Mouse (Mus musculus) neural tube, embryonic 11.5 days (tissue): ENCODE measurements around the gene Fcmr. TPM values are rescaled to one million over a fixed set of nuclear protein-coding genes. Genes with fewer than 3 reads are reported as not detected.

ENCODE experiments used
- ATAC-seq: fragments of 200-750 bp; cut with Nextera tagmentation; 2 replicates; pipeline ENCODE4 v1.8.0; 2017; ENCODE audit warnings: moderate number of reproducible peaks, mild to moderate bottlenecking, moderate TSS enrichment, moderate library complexity; ENCODE audit not compliant: insufficient read depth, low FRiP score, low TSS enrichment
- DNase-seq: peaks from one replicate; pipeline ENCODE4 v3.0.0-alpha.2; 2015; ENCODE audit warnings: low spot score
- H3K27ac ChIP-seq: fragments of 300-500 bp; sonication (generic); 2 replicates; pipeline ENCODE4 v1.5.1; 2014; ENCODE audit warnings: low read depth, mild to moderate bottlenecking, low read length
- H3K27me3 ChIP-seq: fragments of 300-500 bp; sonication (generic); 2 replicates; pipeline ENCODE4 v1.6.1; 2014; ENCODE audit warnings: mild to moderate bottlenecking, low read length, mixed read lengths; ENCODE audit not compliant: control insufficient read depth, insufficient read depth
- H3K36me3 ChIP-seq: fragments of 300-500 bp; sonication (generic); 2 replicates; pipeline ENCODE4 v1.6.1; 2014; ENCODE audit warnings: mild to moderate bottlenecking, low read length, moderate library complexity, mixed read lengths; ENCODE audit not compliant: control insufficient read depth, insufficient read depth
- H3K4me1 ChIP-seq: fragments of 300-500 bp; sonication (generic); 2 replicates; pipeline ENCODE4 v1.6.1; 2014; ENCODE audit warnings: low read length, mixed read lengths; ENCODE audit not compliant: control insufficient read depth, insufficient read depth
- H3K4me2 ChIP-seq: fragments of 300-500 bp; sonication (generic); 2 replicates; pipeline ENCODE4 v1.6.1; 2014; ENCODE audit warnings: low read depth, mild to moderate bottlenecking, moderate library complexity
- H3K4me3 ChIP-seq: fragments of 300-500 bp; sonication (generic); 2 replicates; pipeline ENCODE4 v1.5.1; 2014; ENCODE audit warnings: low read depth, low read length
- H3K9ac ChIP-seq: fragments of 300-500 bp; sonication (generic); 2 replicates; pipeline ENCODE4 v1.6.1; 2014; ENCODE audit warnings: mild to moderate bottlenecking, low read length
- H3K9me3 ChIP-seq: fragments of 300-500 bp; sonication (generic); 2 replicates; pipeline ENCODE4 v1.6.1; 2016; ENCODE audit warnings: low read length; ENCODE audit not compliant: control insufficient read depth
- WGBS: fragments of 180-500 bp; shearing (Covaris S2); extraction: QIAGEN DNeasy Blood & Tissue Kit; methylation state at CpG from one replicate; pipeline ENCODE4 v1.1.7; 2014; 5-methylcytosine and 5-hydroxymethylcytosine counted together
- polyA plus RNA-seq: library from polyadenylated mRNA; unstranded; fragments of >200 nt; fragmentation: Nextera tagmentation; extraction: Ambion mirVana; gene quantifications from 2 replicates; pipeline ENCODE4 v1.2.1, GENCODE M21; 2014

The Fcmr gene
- polyA plus RNA-seq, 1 experiment from 2014 or later: not detected

DNA sequence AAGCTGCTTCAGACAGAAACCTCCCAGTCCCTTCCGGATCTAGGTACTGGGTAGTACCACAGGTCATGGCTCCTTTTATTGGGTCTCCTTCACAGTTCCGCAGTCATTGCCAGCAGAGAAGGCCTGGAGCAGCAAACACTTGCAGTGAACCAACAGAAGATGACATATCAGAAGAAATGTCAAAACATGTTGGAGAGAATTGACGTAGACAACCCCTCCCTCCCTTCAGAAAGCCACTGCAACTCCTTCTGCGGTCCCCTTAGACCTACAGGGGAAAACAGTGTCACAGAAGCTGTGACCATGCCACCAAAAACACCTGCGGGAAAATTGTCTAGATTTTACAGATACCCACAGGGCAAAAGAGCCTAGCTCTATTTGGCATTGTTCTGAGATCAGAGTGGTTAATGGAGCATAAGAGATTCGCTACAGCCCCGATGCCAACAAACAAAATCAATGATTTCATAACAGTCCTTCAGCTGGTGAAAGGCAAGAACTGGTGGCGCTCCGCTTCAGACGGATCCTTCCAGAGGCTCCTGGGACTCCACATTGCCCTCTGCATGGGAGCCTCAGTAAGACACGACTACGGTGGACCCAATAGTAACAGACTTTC lies 46.0 kb downstream of the Fcmr start, which contains the start of gene Il20:
TSS of gene Il20 (minus strand) at position 51 of the 610 bp plus-strand sequence.
- H3K36me3 ChIP-seq: no peaks in the 10 kb centered on the region
- ATAC-seq (no peak), DNase-seq (no peak)
- no peaks in the 10 kb centered on the region for H3K4me1 ChIP-seq
- no peak within 1 kb of the TSS for H3K9ac ChIP-seq
- WGBS: 82% methylated on average over 12 of the region's 12 CpGs
- no peaks in the 10 kb centered on the region for H3K9me3 ChIP-seq
- H3K4me3 ChIP-seq: no peak within 1 kb of the TSS
- no peaks in the 10 kb centered on the region for H3K27me3 ChIP-seq
- H3K4me2 ChIP-seq: no peak within 1 kb of the TSS
- no peak within 1 kb of the TSS for H3K27ac ChIP-seq

DNA sequence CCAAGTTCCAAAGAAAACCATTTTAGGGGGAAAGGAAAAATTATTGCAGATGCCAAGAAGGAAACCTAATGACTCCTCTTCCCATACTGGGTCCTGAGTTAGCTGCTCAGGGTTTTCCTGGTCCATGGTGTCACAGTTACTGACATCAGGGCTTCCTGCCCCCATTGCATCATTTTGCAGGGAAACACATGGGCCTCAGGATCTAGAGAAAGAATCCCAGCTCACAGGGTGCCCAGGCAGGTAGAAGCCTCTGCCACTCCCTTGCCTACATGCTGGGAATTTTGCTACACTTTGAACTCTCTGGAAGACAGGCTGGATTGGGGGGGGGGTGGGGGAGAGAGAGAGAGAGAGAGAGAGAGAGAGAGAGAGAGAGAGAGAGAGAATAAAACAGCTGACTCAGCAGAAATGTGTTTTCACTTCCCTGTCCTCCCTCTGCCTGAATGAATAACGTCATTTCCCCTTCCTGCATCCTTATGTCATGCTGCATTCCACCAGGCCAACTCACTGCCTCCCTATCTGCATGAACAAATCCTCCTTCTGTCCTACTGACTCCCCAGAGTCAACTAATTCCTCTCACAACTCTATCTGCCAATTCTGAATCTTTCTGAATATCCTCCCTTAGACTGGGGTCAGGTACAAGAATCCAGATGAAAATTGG lies 53.0 kb downstream of the Fcmr start:
- Histone ChIP-seq H3K4me1 (no peaks in the 10 kb centered on the region), H3K4me2 (no peak overlapping the region), H3K9ac (no peak overlapping the region), H3K27me3 (no peaks in the 10 kb centered on the region), H3K36me3 (no peaks in the 10 kb centered on the region), H3K9me3 (no peaks in the 10 kb centered on the region), H3K4me3 (no peak overlapping the region), H3K27ac (no peak overlapping the region)
- DNase-seq (no peak), ATAC-seq (no peak)
- 40% methylated on average over 1 of the region's 1 CpGs for WGBS

DNA sequence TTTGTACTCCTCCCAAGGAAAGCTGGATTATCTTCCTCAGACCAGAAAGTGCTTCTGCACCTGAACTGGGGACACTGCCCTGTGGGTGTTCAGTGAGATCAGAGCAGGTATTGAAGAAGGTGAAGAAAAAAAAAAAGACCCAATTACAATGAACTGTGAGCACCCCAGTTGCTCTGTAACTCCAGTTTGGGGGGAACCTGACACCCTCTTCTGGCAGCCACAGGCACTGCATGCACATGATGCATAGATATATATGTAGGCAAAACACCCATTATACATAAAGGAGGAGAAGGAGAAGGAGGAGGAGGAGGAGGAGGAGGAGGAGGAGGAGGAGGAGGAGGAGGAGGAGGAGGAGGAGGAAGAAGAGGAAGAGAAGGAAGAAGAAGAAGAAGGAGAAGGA lies 61.0 kb downstream of the Fcmr start:
- Histone ChIP-seq H3K4me1 (no peaks in the 10 kb centered on the region), H3K4me3 (no peak overlapping the region), H3K36me3 (no peaks in the 10 kb centered on the region), H3K9me3 (no peaks in the 10 kb centered on the region), H3K9ac (no peak overlapping the region), H3K4me2 (no peak overlapping the region), H3K27me3 (no peaks in the 10 kb centered on the region), H3K27ac (no peak overlapping the region)
- ATAC-seq (no peak), DNase-seq (no peak)

Other genes starting within 250 kb of the Fcmr start
- gene Zp3r, start 236.0 kb upstream of the Fcmr start, polyA plus RNA-seq: not detected in 2 replicates
- gene C4bp, start 204.0 kb upstream of the Fcmr start, polyA plus RNA-seq: not detected in 2 replicates
- not detected in 2 replicates for gene Gm29427, start 149.9 kb upstream of the Fcmr start, polyA plus RNA-seq
- 10.3 TPM in 2 replicates for gene Yod1, start 148.3 kb upstream of the Fcmr start, polyA plus RNA-seq
- gene Pfkfb2, start 136.4 kb upstream of the Fcmr start, polyA plus RNA-seq: 7.3 and 9.3 TPM in 2 replicates
- gene AA986860, start 133.7 kb upstream of the Fcmr start, polyA plus RNA-seq: 0.32 and 1.0 TPM in 2 replicates
- 0.14 TPM in 1 of 2 replicates, not detected in the other for gene Fcamr, start 64.8 kb upstream of the Fcmr start, polyA plus RNA-seq
- not detected in 2 replicates for gene Pigr, start 39.0 kb upstream of the Fcmr start, polyA plus RNA-seq
- not detected in 2 replicates for gene Il24, start 21.8 kb downstream of the Fcmr start, polyA plus RNA-seq
- gene Il20, start 45.8 kb downstream of the Fcmr start, polyA plus RNA-seq: not detected in 2 replicates
- 0.23 TPM in 1 of 2 replicates, not detected in the other for gene Il19, start 74.4 kb downstream of the Fcmr start, polyA plus RNA-seq
- not detected in 2 replicates for gene Il10, start 154.2 kb downstream of the Fcmr start, polyA plus RNA-seq
- 36.5 and 39.7 TPM in 2 replicates for gene Mapkapk2, start 232.2 kb downstream of the Fcmr start, polyA plus RNA-seq